Mouse (Mus musculus) CD4-positive, CD25-positive, alpha-beta regulatory T cell, adult 2 months (primary cell): Measurements from ENCODE around the gene Hivep3.

Experiments used
- DNase-seq: peaks from one replicate; pipeline ENCODE4 v3.0.0-alpha.2; 2012; ENCODE audit warnings: low read depth, low spot score

The Hivep3 gene

GRCm38 (mm10) chr4:119733184-119733880 is at the start of gene Hivep3:
TSS of gene Hivep3 (plus strand) at chr4:119733784.
- peak; percentile 100 for DNase-seq

- DNase-seq, result no peak
These were observed 47.8 kb upstream of the Hivep3 start for GRCm38 (mm10) chr4:119685746-119686145.

- DNase-seq, result no peak
These were observed 35.2 kb upstream of the Hivep3 start for GRCm38 (mm10) chr4:119698339-119698738.

GRCm38 (mm10) chr4:119701269-119701954 is 32.2 kb upstream of the Hivep3 start:
- no peak for DNase-seq

GRCm38 (mm10) chr4:119703965-119704364 is 29.6 kb upstream of the Hivep3 start:
- no peak for DNase-seq

- DNase-seq, result no peak
These were observed 26.3 kb upstream of the Hivep3 start for GRCm38 (mm10) chr4:119707326-119707725.

- no peak for DNase-seq
These were observed 25.8 kb upstream of the Hivep3 start for GRCm38 (mm10) chr4:119707751-119708150.

GRCm38 (mm10) chr4:119710208-119710607 is 23.4 kb upstream of the Hivep3 start:
- DNase-seq, result no peak

- no peak for DNase-seq
These were observed 16.1 kb upstream of the Hivep3 start for GRCm38 (mm10) chr4:119717443-119717842.

- DNase-seq, result no peak
These were observed 12.1 kb upstream of the Hivep3 start for GRCm38 (mm10) chr4:119721531-119721930.

GRCm38 (mm10) chr4:119726074-119726473 is 7.5 kb upstream of the Hivep3 start:
- peak; percentile 29 for DNase-seq

- DNase-seq, result no peak
These were observed 5.7 kb upstream of the Hivep3 start for GRCm38 (mm10) chr4:119727871-119728270.

- no peak for DNase-seq
These were observed 358 bp downstream of the Hivep3 start for GRCm38 (mm10) chr4:119733942-119734341.

GRCm38 (mm10) chr4:119734352-119734751 is 768 bp downstream of the Hivep3 start:
- no peak for DNase-seq

- peak; percentile 66 for DNase-seq
These were observed 5.1 kb downstream of the Hivep3 start for GRCm38 (mm10) chr4:119738641-119739040.

GRCm38 (mm10) chr4:119739301-119740062 is 5.9 kb downstream of the Hivep3 start:
- DNase-seq, result no peak

GRCm38 (mm10) chr4:119748341-119748740 is 14.8 kb downstream of the Hivep3 start:
- DNase-seq, result no peak

GRCm38 (mm10) chr4:119750157-119750556 is 16.6 kb downstream of the Hivep3 start:
- no peak for DNase-seq

- no peak for DNase-seq
These were observed 17.2 kb downstream of the Hivep3 start for GRCm38 (mm10) chr4:119750681-119751211.

GRCm38 (mm10) chr4:119751408-119752006 is 17.9 kb downstream of the Hivep3 start:
- no peak for DNase-seq

GRCm38 (mm10) chr4:119759574-119760233 is 26.1 kb downstream of the Hivep3 start:
- no peak for DNase-seq
